Mouse (Mus musculus) thymus, adult 2 months (tissue): ENCODE results near the gene Dnmt3a.

Experiments
- CTCF ChIP-seq: fragments of 200-500 bp; IDR thresholded peaks from 2 replicates; pipeline ENCODE4 v1.5.1; 2012; ENCODE audit warnings: mild to moderate bottlenecking, control low read depth, low read length, moderate library complexity, borderline replicate concordance; ENCODE audit not compliant: control insufficient read depth, poor library complexity, insufficient read depth; ENCODE audit errors: extremely low read depth
- POLR2A ChIP-seq: fragments of 200-500 bp; IDR thresholded peaks from 2 replicates; pipeline ENCODE4 v1.6.1; 2012; ENCODE audit warnings: mild to moderate bottlenecking, low read length, control low read depth, moderate library complexity; ENCODE audit not compliant: control insufficient read depth, poor library complexity, insufficient read depth; ENCODE audit errors: extremely low read depth

DNA sequence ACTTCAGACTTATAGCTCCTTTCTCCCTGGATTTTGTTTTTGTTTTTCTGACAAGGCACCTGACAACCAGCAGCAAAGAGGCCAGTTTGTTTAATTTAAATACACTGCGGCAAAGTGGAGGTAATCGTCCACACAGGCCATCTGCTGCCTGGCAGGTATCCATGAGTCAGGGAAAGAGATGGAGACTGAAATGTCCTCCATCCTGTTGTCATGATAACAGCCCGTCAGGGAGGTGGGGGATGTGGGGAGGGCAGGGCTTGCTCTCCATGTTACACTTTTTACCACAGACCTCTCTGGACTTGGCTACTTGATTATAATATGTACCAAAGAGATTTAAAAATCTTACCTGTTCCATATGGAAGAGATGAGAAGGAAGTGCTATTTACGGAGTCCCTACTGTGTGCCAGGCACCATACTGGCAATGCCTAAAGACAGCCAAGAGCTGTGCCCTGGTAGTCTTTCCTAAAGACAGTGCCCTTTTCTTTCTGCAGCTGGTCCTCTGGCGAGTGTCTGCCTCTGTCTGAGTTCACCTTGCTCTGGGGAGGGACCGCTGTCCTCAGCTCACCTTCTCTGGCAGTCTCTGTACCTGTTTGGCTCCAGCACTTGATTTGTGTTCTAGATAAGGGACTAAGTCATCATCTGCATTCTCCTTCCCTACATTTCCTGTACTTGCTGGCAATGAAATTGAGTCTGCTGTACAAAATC, 44.1 kb upstream of the Dnmt3a start:
- TF ChIP-seq POLR2A (no peak), CTCF (no peak)
